Mouse (Mus musculus) fibroblast of lung, adult 2 months (primary cell): ENCODE measurements around the gene Azin2.

Experiments
- DNase-seq: peaks from one replicate; pipeline ENCODE4 v3.0.0-alpha.2; 2011; ENCODE audit warnings: low read depth

Azin2 gene

DNA sequence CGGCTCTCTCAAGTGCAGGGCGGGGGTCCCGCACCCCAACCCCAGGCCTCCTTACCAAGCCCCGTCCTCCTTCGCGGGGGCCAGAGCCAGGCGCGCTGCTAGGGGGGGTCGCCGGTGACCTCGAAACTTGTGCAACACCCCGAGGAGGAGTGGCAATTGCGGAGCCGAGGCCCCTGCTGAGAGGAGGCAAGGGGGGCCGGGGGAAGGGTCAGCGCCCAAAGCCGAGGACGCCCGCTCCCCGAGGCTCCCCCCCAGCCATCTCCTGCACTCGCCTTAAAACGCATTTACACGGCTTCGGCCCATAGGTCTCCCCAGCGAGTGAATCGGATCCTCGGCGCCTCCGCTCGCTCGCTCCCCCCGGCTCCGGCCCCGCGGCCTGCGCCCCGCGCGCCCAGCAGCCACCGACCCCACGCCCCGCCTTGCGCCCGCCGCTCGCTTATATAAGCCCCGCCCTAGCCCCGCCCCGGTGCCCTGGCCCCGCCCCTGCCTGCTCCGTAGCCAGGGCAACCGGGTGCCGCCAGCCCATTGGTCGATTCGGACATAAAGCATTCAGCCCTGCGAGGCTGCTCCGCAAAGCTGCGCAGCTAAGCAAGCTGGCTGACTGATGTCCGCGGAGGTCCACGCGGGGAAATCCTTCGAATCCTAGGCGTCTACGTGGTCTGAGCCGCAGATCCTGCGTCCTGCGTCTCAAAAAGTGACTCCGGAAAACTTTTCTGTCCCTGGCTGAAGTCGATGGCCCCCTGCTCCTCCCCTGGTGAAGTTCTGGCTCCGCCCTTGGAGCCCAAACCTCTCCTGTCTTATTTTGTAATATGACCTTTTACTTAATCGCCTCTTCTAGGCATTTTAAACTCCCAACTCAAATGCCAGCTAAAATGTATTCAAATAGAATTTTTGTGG lies at the start of gene Azin2:
Gene Azin2 (minus strand): TSS at position 414 of the 897 bp plus-strand sequence.
- DNase-seq = peak; percentile 70

DNA sequence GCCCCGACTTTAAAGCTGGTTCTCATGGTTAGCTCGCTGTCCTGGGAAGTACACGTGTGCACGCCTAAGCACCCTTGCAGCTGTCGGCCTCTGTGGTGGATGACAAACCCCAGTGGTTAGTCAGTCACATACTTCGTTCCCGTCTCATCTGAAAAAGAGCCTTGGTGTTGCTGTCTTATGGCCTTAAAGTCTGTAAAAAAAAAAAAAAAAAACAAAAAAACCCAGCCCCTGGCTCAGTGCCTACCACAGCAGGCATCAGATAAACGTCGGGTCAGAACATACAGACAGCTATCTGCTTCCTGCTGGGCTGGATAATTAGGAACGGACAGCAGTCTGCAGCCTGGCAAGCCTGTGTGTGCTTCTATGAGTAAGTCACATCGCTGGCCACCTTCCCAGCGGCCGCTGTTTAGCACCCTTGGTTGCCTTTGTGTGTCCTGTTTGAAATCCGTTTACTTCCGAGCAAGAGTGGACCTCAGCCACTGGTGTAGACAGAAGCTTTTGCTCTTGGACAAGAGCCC lies 49.4 kb upstream of the Azin2 start:
- DNase-seq = peak; percentile 97

- no peak for DNase-seq
Observed at GRCm38 (mm10) chr4:129009521-129009920, 47.3 kb upstream of the Azin2 start.

GRCm38 (mm10) chr4:129008672-129009071 lies 46.4 kb upstream of the Azin2 start:
- no peak for DNase-seq

- DNase-seq = no peak
Observed at GRCm38 (mm10) chr4:129008006-129008519, 45.8 kb upstream of the Azin2 start.

DNA sequence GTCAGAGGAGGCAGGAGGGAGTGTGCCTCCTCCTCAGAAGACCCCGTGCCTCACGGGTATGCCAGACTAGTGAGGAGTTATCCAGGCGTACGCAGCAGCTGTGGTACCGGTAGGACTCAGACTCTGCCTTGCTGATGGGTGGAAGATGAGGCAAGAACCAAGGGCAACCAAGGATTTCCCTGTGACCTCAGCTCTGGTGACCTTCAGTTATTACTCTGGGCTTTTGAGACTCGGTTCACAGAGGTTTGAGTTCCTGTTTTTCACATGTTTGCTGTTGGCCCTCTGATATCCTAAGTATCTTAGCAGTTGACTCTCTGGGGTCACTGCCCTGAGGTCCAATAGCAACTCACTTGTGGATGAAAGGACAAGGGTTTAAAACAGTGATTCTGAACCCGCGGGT lies 41.5 kb upstream of the Azin2 start:
- no peak for DNase-seq

- DNase-seq = no peak
Observed at GRCm38 (mm10) chr4:129000786-129001185, 38.5 kb upstream of the Azin2 start.

DNA sequence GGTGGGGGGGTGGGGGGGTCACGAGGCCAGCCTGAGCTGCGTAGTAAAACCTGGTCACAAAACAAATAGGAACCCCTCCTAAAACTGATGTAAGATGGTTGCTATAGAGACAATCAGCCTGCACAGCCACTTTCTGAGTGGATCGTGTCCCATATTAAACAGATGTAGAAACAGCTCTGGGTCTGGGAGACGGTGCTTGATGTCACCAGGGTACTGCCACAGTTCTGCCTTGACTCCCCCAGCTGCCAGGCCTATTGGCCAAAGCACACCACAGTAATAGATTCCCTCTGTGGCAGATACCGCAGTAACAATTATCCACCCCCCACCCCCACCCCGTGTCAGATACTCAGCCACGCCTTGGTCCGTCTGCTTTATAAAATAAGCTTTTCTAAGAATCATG lies 36.2 kb upstream of the Azin2 start:
- DNase-seq = no peak

DNA sequence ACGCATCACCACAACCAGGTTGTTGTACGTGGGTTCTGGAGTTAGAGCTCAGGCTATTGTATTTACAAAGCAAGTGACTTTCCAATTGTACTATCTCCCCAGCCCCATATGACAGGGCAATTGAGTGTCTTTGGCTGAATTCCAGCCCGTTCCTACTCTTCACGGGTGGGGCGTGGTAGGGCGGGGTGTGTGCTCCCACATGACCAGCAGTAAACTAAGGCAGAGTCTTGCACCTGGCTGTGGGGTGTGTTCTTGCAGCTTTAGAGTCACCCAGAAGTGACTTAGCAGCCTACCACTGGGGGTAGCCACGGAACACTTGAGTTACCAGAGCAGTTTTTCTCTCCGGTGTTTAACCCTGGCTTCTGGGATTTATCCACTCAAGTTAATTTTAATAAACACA lies 35.0 kb upstream of the Azin2 start:
- DNase-seq = no peak

DNA sequence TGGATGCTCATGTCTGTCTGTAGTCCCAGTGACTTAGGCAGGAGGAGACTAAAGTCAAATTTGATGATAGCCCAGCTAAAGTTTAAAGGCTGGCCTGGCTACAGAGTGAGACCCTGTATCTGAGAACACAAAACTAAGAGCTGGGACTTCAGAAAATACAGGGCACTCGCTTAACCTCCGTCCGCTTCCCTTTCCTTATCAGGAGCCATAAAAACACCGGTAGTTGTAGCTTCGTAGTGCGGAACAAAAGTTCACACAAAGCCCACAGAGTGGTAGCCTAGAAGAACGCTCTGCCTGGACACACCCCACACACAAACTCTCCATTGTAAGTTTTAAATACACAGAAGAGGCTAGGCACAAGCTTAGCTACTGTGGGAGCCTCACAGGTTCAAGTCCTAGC lies 33.0 kb upstream of the Azin2 start:
- no peak for DNase-seq

DNA sequence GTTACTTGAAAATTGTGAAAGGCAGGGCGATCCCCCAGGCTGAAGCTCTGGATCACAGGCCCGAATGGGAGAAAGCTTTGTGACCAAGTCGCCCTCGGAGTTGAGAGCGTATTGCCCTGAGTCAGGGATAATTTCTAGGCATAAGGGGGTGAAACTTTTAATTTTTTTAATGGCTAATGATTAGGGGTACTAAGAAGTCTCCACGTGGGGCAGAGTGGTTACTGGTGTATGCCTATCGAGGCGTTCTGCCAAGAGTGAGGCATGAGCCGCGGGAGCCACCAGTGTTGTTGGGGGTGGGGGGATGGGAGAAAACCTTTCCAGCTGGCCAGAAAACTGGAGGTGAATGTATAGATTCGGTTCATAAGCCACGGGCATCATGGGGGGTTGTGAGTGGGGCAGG lies 31.4 kb upstream of the Azin2 start:
- DNase-seq = no peak

GRCm38 (mm10) chr4:128993025-128993662 lies 30.9 kb upstream of the Azin2 start:
- peak; percentile 92 for DNase-seq

GRCm38 (mm10) chr4:128992176-128992575 lies 29.9 kb upstream of the Azin2 start:
- no peak for DNase-seq

GRCm38 (mm10) chr4:128991500-128992008 lies 29.3 kb upstream of the Azin2 start, which contains the start of gene Ak2:
TSS of gene Ak2 (plus strand) at chr4:128991958.
- DNase-seq = no peak

- DNase-seq = no peak
Observed at GRCm38 (mm10) chr4:128989678-128990077, 27.4 kb upstream of the Azin2 start.

DNA sequence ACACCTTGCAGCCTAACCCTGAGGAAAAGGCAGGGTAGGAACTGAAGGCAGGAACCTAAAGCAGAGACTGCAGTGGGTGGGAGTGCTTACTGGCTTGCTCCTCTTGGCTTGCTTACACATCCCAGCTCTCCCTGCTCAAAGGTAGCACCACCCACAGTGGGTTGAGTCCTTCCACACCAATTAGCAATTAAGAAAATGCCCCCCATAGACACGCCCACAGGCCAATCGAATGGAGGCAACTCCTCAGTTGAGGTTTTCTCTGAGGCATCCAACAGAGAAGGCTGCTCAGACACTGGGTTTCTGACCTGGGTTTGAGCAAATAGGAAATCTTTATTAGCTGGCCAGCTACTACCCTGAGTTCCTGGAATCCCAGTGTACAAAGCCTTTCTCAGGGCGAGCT lies 26.7 kb upstream of the Azin2 start:
- no peak for DNase-seq

GRCm38 (mm10) chr4:128984600-128984999 lies 22.4 kb upstream of the Azin2 start:
- DNase-seq = no peak

GRCm38 (mm10) chr4:128983656-128984055 lies 21.4 kb upstream of the Azin2 start:
- no peak for DNase-seq

- no peak for DNase-seq
Observed at GRCm38 (mm10) chr4:128983151-128983550, 20.9 kb upstream of the Azin2 start.

- DNase-seq = no peak
Observed at GRCm38 (mm10) chr4:128981833-128982180, 19.6 kb upstream of the Azin2 start.

GRCm38 (mm10) chr4:128980890-128981832 lies 18.9 kb upstream of the Azin2 start:
- peak; percentile 79 for DNase-seq

DNA sequence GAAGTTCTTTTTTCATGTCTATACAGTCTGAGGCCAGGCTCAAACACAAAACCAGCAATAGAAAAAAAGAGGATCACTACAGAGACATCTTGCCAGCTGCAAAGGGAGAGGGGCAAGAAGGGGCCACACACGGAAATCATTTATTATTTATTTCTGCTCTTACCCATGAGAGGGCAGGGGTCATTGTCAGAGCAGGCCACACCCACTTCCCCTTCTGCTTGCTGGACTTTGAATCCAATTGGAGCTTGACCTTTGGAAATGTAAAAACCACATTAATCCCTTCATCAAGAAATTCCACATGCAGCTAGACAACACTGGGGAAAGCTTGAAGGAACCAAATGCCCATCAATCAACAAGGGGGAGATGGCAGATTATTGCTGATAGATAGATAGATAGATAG lies 16.4 kb upstream of the Azin2 start:
- no peak for DNase-seq
